Mouse (Mus musculus): Measurements from ENCODE around the gene Aifm2.
A peak's percentile ranks its signal among the peaks of the same experiment; 100 is the strongest.

Aifm2 gene

GRCm38 (mm10) chr10:61714771-61715461, at the start of gene Aifm2:
TSS of gene Aifm2 (plus strand) at chr10:61715263.
- DNase-seq (ENCODE audit: low spot score in 2 of 2): no peak

DNA sequence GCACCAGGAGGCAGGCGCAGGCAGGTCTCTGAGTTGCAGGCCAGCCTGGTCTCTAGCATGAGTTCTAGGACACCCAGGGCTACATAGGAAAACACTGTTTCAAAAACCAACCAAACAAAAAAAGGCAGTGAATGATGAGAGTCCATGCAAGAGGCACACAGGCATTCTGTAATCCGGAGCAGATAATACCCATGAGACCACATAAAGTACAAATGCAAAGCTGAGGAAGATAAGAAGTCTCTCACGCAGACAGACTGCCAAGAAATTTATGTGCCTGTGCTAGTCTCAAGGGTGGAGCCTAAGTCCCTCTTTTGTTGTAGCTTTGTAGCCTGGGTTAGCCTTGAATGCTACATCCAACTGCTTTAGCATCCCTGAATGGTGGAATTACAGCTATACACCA, 49.4 kb upstream of the Aifm2 start:
- no peak for DNase-seq (ENCODE audit: low spot score in 2 of 2)

GRCm38 (mm10) chr10:61669289-61669688, 45.8 kb upstream of the Aifm2 start:
- no peak for DNase-seq (ENCODE audit: low spot score in 2 of 2)

DNA sequence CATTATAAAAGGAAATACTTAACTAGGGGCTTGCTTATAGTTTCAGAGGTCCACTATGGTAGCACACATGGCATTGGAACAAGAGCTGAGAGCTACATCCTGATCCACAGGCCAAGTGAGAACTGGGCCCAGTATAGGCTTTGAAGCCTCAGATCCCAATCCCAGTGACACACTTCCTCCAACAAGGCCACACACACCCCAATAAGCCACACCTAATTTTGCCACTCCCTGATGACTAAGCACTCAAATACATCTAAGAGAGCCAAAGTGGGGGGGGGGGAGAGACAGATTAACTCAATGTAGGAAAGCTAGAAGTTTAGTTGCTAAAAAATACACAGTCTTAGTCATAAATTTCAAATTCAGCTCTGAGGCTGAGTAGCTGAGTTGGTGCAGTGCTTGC, 45.2 kb upstream of the Aifm2 start:
- no peak for DNase-seq (ENCODE audit: low spot score in 2 of 2)

DNA sequence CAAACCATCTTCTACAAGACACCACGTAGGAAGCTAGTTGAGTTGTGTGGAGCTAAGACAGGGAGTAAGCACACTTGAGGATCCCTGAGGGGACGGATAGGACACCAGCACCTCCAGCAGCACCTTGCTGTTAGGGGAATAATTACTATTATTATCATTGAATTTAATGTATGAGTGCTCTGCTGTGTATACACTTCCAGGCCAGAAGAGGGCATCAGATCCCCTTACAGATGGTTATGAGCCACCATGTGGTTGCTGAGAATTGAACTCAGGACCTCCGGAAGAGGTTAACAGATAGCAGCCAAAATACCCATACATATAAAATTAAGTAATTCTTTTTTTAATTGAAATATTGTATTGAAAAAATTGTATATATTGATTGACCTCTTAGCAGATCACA, 44.3 kb upstream of the Aifm2 start:
- no peak for DNase-seq (ENCODE audit: low spot score in 2 of 2)

DNA sequence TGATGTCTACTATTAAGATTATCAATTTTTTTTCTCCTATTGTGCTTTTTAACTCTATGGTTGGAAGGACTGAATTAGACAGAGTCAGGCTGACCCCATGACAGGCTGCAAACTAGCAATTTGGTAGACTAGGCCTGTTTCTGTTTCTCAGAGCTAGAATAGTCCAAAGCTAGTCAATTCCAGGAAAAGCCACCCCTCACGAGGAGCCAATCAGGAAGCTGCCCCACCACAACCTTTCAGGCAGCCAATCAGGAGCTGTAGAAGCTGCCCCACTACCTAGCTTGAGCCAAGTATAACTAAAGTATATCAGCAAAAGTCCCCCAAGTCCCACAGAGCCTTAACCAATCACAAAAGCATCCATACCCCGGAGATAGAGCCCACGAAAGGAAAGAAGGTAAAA, 39.1 kb upstream of the Aifm2 start:
- no peak for DNase-seq (ENCODE audit: low spot score in 2 of 2)

- DNase-seq (ENCODE audit: low spot score in 2 of 2): no peak
These were observed 35.5 kb upstream of the Aifm2 start for GRCm38 (mm10) chr10:61679545-61679944.

- peak; percentile 90 to 95 for DNase-seq (ENCODE audit: low spot score in 2 of 2)
These were observed 34.8 kb upstream of the Aifm2 start, which contains the start of gene Sar1a for GRCm38 (mm10) chr10:61680015-61680913. TSS of gene Sar1a (plus strand) at chr10:61680299.

GRCm38 (mm10) chr10:61689405-61689804, 25.7 kb upstream of the Aifm2 start:
- no peak for DNase-seq (ENCODE audit: low spot score in 2 of 2)

GRCm38 (mm10) chr10:61693563-61693962, 21.5 kb upstream of the Aifm2 start:
- DNase-seq (ENCODE audit: low spot score in 2 of 2): no peak

DNA sequence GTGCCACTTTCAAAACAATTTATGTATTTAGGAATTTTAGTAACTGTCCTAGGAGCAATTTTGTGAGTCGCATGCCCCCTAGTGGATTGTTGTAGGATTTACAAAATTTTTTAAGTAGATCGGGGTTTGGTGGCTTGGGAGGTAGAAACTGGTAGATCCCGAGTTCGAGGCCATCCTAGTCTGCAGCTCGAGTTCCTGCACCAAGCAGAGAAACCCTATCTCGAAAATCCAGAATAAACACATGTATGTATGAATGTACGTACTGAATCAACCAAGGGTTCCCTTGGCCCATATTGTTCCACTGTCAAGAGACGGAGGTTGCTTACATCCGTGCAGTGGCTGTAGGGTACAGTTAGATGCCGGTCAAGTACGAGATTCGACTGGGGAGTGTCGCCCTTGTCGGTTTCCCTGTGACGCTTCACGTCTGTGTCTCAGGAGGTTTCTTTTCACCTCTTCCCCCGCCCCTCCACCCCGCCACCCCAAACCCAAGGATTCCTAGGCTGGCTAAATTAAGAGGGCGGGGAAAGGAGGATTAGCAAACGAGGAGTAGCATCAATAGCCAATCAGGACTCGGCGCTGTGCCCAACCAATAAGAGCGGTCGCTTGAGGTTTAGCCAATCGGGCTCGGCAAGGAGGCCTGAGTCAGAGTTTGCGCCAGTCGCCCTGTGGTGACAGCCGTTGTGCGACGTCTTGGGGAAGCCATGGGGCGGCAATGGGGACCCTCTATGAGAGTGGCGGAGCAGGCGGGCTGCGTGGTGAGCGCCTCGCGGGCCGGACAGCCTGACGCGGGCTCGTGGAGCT, 20.0 kb upstream of the Aifm2 start, which contains the start of gene Tysnd1:
Tysnd1 (plus strand) TSS at position 645 of the 801 bp plus-strand sequence.
- peak; percentile 91 to 97 for DNase-seq (ENCODE audit: low spot score in 2 of 2)

DNA sequence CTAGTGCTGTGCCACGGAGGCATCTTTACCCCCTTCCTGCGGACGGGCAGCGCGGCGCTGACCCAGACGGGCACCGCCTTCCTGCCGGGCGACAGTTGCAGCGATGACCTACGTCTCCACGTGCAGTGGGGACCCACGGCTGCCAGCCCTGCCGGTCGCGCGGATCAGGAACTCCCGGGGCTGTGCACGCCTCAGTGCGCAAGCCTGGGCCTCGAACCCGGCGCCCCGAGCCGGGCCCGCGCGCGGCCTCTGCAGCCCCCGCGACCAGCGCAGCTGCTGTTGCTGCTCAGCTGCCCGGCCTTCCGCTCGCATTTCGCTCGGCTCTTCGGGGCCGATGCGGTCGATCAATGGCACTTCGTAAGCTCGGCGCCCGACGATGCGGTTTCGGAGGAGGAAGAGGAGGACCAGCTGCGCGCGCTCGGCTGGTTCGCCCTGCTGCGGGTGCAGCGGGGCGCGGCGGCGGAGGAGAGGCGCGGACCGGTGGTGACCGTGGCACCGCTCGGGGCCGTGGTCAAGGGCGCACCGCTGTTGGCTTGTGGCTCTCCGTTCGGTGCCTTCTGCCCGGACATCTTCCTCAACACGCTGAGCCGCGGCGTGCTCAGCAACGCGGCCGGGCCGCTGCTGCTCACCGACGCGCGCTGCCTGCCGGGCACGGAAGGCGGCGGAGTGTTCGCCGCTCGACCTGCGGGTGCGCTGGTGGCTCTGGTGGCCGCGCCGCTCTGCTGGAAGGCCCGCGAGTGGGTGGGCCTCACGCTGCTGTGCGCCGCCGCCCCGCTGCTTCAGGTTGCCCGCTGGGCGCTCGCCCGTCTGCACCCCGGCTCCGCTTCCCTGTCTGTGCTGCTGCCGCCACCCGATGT, 19.1 kb upstream of the Aifm2 start:
- DNase-seq (ENCODE audit: low spot score in 2 of 2): no peak

DNA sequence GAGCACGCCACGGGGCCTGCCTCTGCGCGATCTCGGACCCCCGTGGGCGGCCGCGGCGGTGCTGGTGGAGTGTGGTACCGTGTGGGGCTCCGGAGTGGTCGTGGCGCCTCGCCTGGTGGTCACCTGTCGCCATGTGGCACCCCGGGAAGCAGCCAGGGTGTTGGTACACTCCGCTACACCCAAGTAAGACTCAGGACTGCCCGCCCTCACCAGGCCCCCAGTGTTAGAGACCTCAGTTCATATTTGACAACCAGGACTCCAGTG, 18.6 kb upstream of the Aifm2 start:
- no peak for DNase-seq (ENCODE audit: low spot score in 2 of 2)

GRCm38 (mm10) chr10:61697028-61697427, 18.0 kb upstream of the Aifm2 start:
- no peak for DNase-seq (ENCODE audit: low spot score in 2 of 2)

DNA sequence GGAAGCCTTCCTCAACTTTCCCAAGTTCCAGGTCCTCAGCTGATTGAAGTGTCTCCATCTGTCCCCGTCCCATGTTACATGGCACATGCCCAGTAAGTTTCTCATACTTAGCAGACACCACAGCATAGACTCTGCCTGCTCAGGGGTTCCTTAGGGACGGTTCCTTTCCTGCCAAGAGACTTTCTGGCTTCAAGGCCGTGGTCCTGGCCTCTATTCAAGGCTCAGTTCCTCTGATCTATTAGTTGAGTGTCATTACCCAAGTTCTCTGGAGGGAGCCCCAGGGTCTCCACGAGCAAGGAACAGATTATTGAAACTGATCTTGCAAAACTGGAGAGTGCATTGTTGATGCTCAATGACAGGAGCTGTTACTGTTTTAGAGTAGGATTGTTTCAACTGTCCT, 10.4 kb upstream of the Aifm2 start:
- no peak for DNase-seq (ENCODE audit: low spot score in 2 of 2)

DNA sequence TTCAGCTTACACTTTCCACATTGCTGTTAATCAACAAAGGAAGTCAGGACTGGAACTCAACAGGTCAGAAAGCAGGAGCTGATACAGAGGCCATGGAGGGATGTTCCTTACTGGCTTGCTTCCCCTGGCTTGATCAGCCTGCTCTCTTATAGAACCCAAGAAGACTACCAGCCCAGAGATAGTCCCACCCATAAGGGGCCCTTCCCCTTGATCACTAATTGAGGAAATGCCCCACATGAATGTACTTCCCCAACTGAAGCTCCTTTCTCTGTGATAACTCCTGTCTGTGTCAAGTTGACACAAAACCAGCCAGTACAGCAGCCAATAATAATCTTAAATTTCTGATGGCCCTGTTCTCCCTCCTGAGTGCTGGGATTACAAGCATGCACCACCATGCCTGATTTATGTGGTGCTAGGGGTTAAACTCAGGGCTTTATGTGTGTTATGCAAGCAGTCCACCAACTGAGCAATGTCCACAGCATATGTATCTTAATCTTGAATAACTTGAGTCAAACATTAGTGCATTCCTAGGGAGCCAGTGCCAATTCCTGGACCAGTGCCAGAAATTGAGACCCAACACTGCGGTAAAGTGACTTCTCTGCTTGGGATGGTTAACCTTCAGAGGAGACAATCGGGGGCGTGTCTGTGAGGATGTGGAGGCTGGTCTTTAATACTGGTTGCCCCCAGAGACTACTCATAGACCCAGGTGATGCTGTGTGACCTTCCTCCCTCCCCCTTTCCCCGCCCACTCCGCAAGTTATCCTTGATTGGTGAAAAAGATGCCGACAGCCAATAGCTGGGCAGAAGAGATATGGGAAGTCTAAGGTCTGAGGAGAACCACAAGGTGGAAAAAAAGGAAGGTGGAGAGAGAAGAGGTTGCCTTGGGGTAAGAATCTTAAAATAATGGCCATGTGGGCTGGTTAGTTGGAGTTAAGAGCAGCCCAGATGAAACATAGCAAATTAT, 8.4 kb upstream of the Aifm2 start:
- DNase-seq (ENCODE audit: low spot score in 2 of 2): no peak

GRCm38 (mm10) chr10:61713601-61714000, 1.5 kb upstream of the Aifm2 start:
- no peak for DNase-seq (ENCODE audit: low spot score in 2 of 2)

DNA sequence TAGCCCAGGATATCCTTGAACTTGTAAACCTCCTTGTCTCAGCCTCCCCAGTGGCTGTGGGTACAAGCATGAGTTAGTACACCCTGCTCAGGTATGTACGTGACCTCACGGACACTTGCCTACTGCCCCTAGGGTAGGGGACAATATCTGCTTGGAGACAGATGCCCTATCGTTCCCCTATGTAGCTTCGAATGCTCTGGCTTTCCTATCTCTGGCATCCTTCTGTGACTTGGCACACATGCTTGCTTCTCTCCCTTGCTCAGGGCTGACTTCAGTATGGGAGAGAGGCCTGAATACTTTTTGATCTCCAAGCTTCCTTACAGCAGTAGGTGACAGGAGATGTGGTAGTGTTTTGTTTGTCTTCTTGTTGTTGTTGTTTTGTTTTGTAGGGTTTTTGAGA, 917 bp upstream of the Aifm2 start:
- DNase-seq (ENCODE audit: low spot score in 2 of 2): no peak

- DNase-seq (ENCODE audit: low spot score in 2 of 2): no peak
These were observed 387 bp downstream of the Aifm2 start for GRCm38 (mm10) chr10:61715462-61715837.
